Mouse (Mus musculus) spleen, postnatal 36 days (tissue): ENCODE measurements around the gene Pias3.
A peak's percentile ranks its signal among the peaks of the same experiment; 100 is the strongest.
"Not testable (repeated sequence)": the region's sequence is repeated elsewhere in the genome, so short reads cannot be mapped to it uniquely, and the experiment has no call there.

Source experiments
- DNase-seq, 2 experiments: peaks; one replicate each; pipeline ENCODE4 v3.0.0; 2022; ENCODE audit warnings: low spot score in 2 of 2, mixed read lengths in 1 of 2

Pias3 gene

GRCm38 (mm10) chr3:96684822-96685156 lies 11.4 kb upstream of the Pias3 start:
- DNase-seq: no peak

GRCm38 (mm10) chr3:96686057-96686456 lies 10.1 kb upstream of the Pias3 start:
- not testable (repeated sequence) for DNase-seq

GRCm38 (mm10) chr3:96688854-96689253 lies 7.3 kb upstream of the Pias3 start:
- DNase-seq: no peak

GRCm38 (mm10) chr3:96690298-96690697 lies 5.9 kb upstream of the Pias3 start:
- DNase-seq: no peak

- DNase-seq: no peak
Observed at GRCm38 (mm10) chr3:96692506-96692905, 3.7 kb upstream of the Pias3 start.

GRCm38 (mm10) chr3:96693579-96693978 lies 2.6 kb upstream of the Pias3 start:
- no peak for DNase-seq

GRCm38 (mm10) chr3:96696766-96697732 lies 865 bp downstream of the Pias3 start:
- peak; percentile 89 to 91 for DNase-seq

- no peak for DNase-seq
Observed at GRCm38 (mm10) chr3:96698993-96699690, 3.0 kb downstream of the Pias3 start.

- peak in 1 of 2 experiments; percentile 25 for DNase-seq
Observed at GRCm38 (mm10) chr3:96700376-96700775, 4.2 kb downstream of the Pias3 start.

- DNase-seq: no peak
Observed at GRCm38 (mm10) chr3:96701003-96701402, 4.8 kb downstream of the Pias3 start.

GRCm38 (mm10) chr3:96704778-96705177 lies 8.6 kb downstream of the Pias3 start:
- no peak for DNase-seq

GRCm38 (mm10) chr3:96706217-96706616 lies 10.0 kb downstream of the Pias3 start:
- no peak for DNase-seq

- DNase-seq: no peak
Observed at GRCm38 (mm10) chr3:96706984-96707383, 10.8 kb downstream of the Pias3 start.

GRCm38 (mm10) chr3:96707903-96708683 lies 11.9 kb downstream of the Pias3 start, which contains the start of gene Nudt17:
Gene Nudt17, minus strand, starts transcription at chr3:96708562.
- DNase-seq: peak; percentile 67

- DNase-seq: no peak
Observed at GRCm38 (mm10) chr3:96708684-96709064, 12.5 kb downstream of the Pias3 start.

GRCm38 (mm10) chr3:96714286-96714685 lies 18.1 kb downstream of the Pias3 start:
- no peak for DNase-seq

GRCm38 (mm10) chr3:96715854-96716253 lies 19.7 kb downstream of the Pias3 start:
- DNase-seq: no peak

GRCm38 (mm10) chr3:96719173-96719572 lies 23.0 kb downstream of the Pias3 start:
- DNase-seq: no peak

- DNase-seq: peak; percentile 96 to 98
Observed at GRCm38 (mm10) chr3:96727343-96727827, 31.2 kb downstream of the Pias3 start, which contains the start of the genes Polr3c and Rnf115. Gene Polr3c, minus strand, starts transcription at chr3:96727628. Gene Rnf115, plus strand, starts transcription at chr3:96727664.

- DNase-seq: no peak
Observed at GRCm38 (mm10) chr3:96727828-96728633, 31.8 kb downstream of the Pias3 start.
